Mouse (Mus musculus) limb, embryonic 13.5 days (tissue): ENCODE measurements around the gene Hspg2. TPM values are rescaled to one million over a fixed set of nuclear protein-coding genes. Genes with fewer than 3 reads are reported as not detected.

Experiments used
- ATAC-seq: fragments of 200-750 bp; cut with Nextera tagmentation; 2 replicates; pipeline ENCODE4 v1.8.0; 2017; ENCODE audit warnings: low read depth, moderate number of reproducible peaks, moderate TSS enrichment; ENCODE audit not compliant: low FRiP score
- H3K27ac ChIP-seq: fragments of 300-500 bp; sonication (generic); 2 replicates; pipeline ENCODE4 v1.5.1; 2015; ENCODE audit warnings: inconsistent platforms, mild to moderate bottlenecking, moderate library complexity
- H3K27me3 ChIP-seq: fragments of 300-500 bp; sonication (generic); 2 replicates; pipeline ENCODE4 v1.6.1; 2015; ENCODE audit warnings: mild to moderate bottlenecking, inconsistent platforms
- H3K36me3 ChIP-seq: fragments of 300-500 bp; sonication (generic); 2 replicates; pipeline ENCODE4 v1.6.1; 2015; ENCODE audit warnings: inconsistent platforms, mild to moderate bottlenecking, moderate library complexity
- H3K4me1 ChIP-seq: fragments of 300-500 bp; sonication (generic); 2 replicates; pipeline ENCODE4 v1.6.1; 2015; ENCODE audit warnings: inconsistent platforms
- H3K4me2 ChIP-seq: fragments of 300-500 bp; sonication (generic); replicated peaks from 2 replicates; pipeline ENCODE4 v1.6.1; 2015; ENCODE audit warnings: inconsistent platforms, mild to moderate bottlenecking, moderate library complexity
- H3K4me3 ChIP-seq: fragments of 300-500 bp; sonication (generic); 2 replicates; pipeline ENCODE4 v1.5.1; 2015; ENCODE audit warnings: moderate library complexity, mild to moderate bottlenecking, inconsistent platforms
- H3K9ac ChIP-seq: fragments of 300-500 bp; sonication (generic); 2 replicates; pipeline ENCODE4 v1.6.1; 2015; ENCODE audit warnings: mild to moderate bottlenecking, inconsistent platforms
- H3K9me3 ChIP-seq: fragments of 300-500 bp; sonication (generic); 2 replicates; pipeline ENCODE4 v1.6.1; 2016; ENCODE audit warnings: inconsistent platforms
- WGBS: fragments of 180-500 bp; shearing (Covaris S2); methylation state at CpG from one replicate; pipeline ENCODE4 v1.1.7; 2015; 5-methylcytosine and 5-hydroxymethylcytosine counted together
- polyA plus RNA-seq: library from polyadenylated mRNA; unstranded; fragments of >200 nt; fragmentation: Nextera tagmentation; extraction: Ambion mirVana; gene quantifications from 2 replicates; pipeline ENCODE4 v1.2.1, GENCODE M21; 2015

Gene Hspg2
- polyA plus RNA-seq, 1 experiment from 2014 or later, result 29.6 TPM

GRCm38 (mm10) chr4:137449132-137449531 is 19.4 kb upstream of the Hspg2 start:
- H3K27me3 ChIP-seq, result no peaks in the 10 kb centered on the region
- no peak overlapping the region for H3K4me3 ChIP-seq
- H3K9me3 ChIP-seq, result no peaks in the 10 kb centered on the region
- H3K4me1 ChIP-seq, result peaks cover 15% of the 10 kb centered on the region
- H3K9ac ChIP-seq, result no peak overlapping the region
- H3K27ac ChIP-seq, result no peak overlapping the region
- no peaks in the 10 kb centered on the region for H3K36me3 ChIP-seq
- no peak overlapping the region for H3K4me2 ChIP-seq
- ATAC-seq, result no peak
- WGBS, result 65% methylated on average over 2 of the region's 2 CpGs

GRCm38 (mm10) chr4:137449715-137450114 is 18.9 kb upstream of the Hspg2 start:
- Histone ChIP-seq H3K27ac (no peak overlapping the region), H3K36me3 (no peaks in the 10 kb centered on the region), H3K9me3 (no peaks in the 10 kb centered on the region), H3K4me2 (no peak overlapping the region), H3K9ac (no peak overlapping the region), H3K4me3 (no peak overlapping the region), H3K4me1 (peaks cover 15% of the 10 kb centered on the region), H3K27me3 (no peaks in the 10 kb centered on the region)
- no peak for ATAC-seq
- 78% methylated on average over 10 of the region's 10 CpGs for WGBS

- no peaks in the 10 kb centered on the region for H3K27me3 ChIP-seq
- no peak overlapping the region for H3K27ac ChIP-seq
- H3K4me3 ChIP-seq, result no peak overlapping the region
- H3K9me3 ChIP-seq, result no peaks in the 10 kb centered on the region
- 91% methylated on average over 6 of the region's 6 CpGs for WGBS
- H3K4me2 ChIP-seq, result no peak overlapping the region
- no peak for ATAC-seq
- H3K9ac ChIP-seq, result no peak overlapping the region
- peaks cover 15% of the 10 kb centered on the region for H3K4me1 ChIP-seq
- H3K36me3 ChIP-seq, result no peaks in the 10 kb centered on the region
These were observed 16.4 kb upstream of the Hspg2 start for GRCm38 (mm10) chr4:137452190-137452589.

GRCm38 (mm10) chr4:137453234-137453767 is 15.3 kb upstream of the Hspg2 start, which contains the start of gene 1700013G24Rik:
1700013G24Rik (plus strand) TSS chr4:137453284.
- Histone ChIP-seq H3K36me3 (no peaks in the 10 kb centered on the region), H3K27ac (no peak within 1 kb of the TSS; the same call in 1 of the 2 replicates), H3K9me3 (no peaks in the 10 kb centered on the region), H3K27me3 (no peaks in the 10 kb centered on the region), H3K9ac (no peak within 1 kb of the TSS), H3K4me2 (no peak within 1 kb of the TSS), H3K4me1 (peaks cover 8% of the 10 kb centered on the region), H3K4me3 (no peak within 1 kb of the TSS)
- 70% methylated on average over 8 of the region's 8 CpGs for WGBS
- ATAC-seq, result no peak

- 88% methylated on average over 14 of the region's 14 CpGs for WGBS
- no peak overlapping the region for H3K4me3 ChIP-seq
These were observed 14.0 kb upstream of the Hspg2 start for GRCm38 (mm10) chr4:137454582-137454981.

GRCm38 (mm10) chr4:137456581-137456980 is 12.0 kb upstream of the Hspg2 start:
- H3K36me3 ChIP-seq, result no peaks in the 10 kb centered on the region
- H3K27me3 ChIP-seq, result no peaks in the 10 kb centered on the region
- H3K9me3 ChIP-seq, result no peaks in the 10 kb centered on the region
- WGBS, result 77% methylated on average over 12 of the region's 12 CpGs
- no peak overlapping the region for H3K9ac ChIP-seq
- H3K27ac ChIP-seq, result no peak overlapping the region
- H3K4me3 ChIP-seq, result no peak overlapping the region
- no peak overlapping the region for H3K4me2 ChIP-seq
- H3K4me1 ChIP-seq, result no peaks in the 10 kb centered on the region
- ATAC-seq, result no peak

More at GRCm38 (mm10) chr4:137454582-137454981, 14.0 kb upstream of the Hspg2 start:
- Histone ChIP-seq H3K9ac (no peak overlapping the region), H3K4me1 (no peaks in the 10 kb centered on the region), H3K27ac (no peak overlapping the region), H3K4me2 (no peak overlapping the region), H3K36me3 (no peaks in the 10 kb centered on the region), H3K27me3 (no peaks in the 10 kb centered on the region), H3K9me3 (no peaks in the 10 kb centered on the region)
- ATAC-seq, result no peak

- no peak for ATAC-seq
- H3K4me1 ChIP-seq, result peaks cover 4% of the 10 kb centered on the region; the same call in 1 of the 2 replicates
- no peak overlapping the region for H3K27ac ChIP-seq
- no peaks in the 10 kb centered on the region for H3K9me3 ChIP-seq
- WGBS, result 73% methylated on average over 4 of the region's 4 CpGs
- H3K36me3 ChIP-seq, result no peaks in the 10 kb centered on the region
- no peaks in the 10 kb centered on the region for H3K27me3 ChIP-seq
- no peak overlapping the region for H3K4me2 ChIP-seq
- H3K4me3 ChIP-seq, result no peak overlapping the region
- no peak overlapping the region for H3K9ac ChIP-seq
These were observed 11.3 kb upstream of the Hspg2 start for GRCm38 (mm10) chr4:137457292-137457691.

GRCm38 (mm10) chr4:137458310-137458709 is 10.3 kb upstream of the Hspg2 start:
- Histone ChIP-seq H3K9me3 (no peaks in the 10 kb centered on the region), H3K4me2 (no peak overlapping the region), H3K9ac (no peak overlapping the region), H3K4me3 (no peak overlapping the region), H3K27me3 (no peaks in the 10 kb centered on the region), H3K4me1 (peaks cover 4% of the 10 kb centered on the region; the same call in 1 of the 2 replicates), H3K36me3 (no peaks in the 10 kb centered on the region), H3K27ac (no peak overlapping the region)
- ATAC-seq, result no peak
- 67% methylated on average over 9 of the region's 9 CpGs for WGBS

GRCm38 (mm10) chr4:137458861-137459260 is 9.7 kb upstream of the Hspg2 start:
- Histone ChIP-seq H3K27ac (no peak overlapping the region), H3K9ac (no peak overlapping the region), H3K27me3 (no peaks in the 10 kb centered on the region), H3K4me2 (no peak overlapping the region), H3K4me1 (peaks cover 4% of the 10 kb centered on the region; the same call in 1 of the 2 replicates), H3K9me3 (no peaks in the 10 kb centered on the region), H3K4me3 (no peak overlapping the region), H3K36me3 (no peaks in the 10 kb centered on the region)
- no peak for ATAC-seq
- WGBS, result 63% methylated on average over 5 of the region's 5 CpGs

- Histone ChIP-seq H3K4me1 (peaks cover 14% of the 10 kb centered on the region; the same call in 1 of the 2 replicates), H3K9me3 (no peaks in the 10 kb centered on the region), H3K4me3 (no peak overlapping the region), H3K27me3 (no peaks in the 10 kb centered on the region), H3K9ac (no peak overlapping the region), H3K36me3 (no peaks in the 10 kb centered on the region), H3K27ac (peak overlapping the region; percentile 28; the same call in 1 of the 2 replicates), H3K4me2 (no peak overlapping the region)
- WGBS, result 80% methylated on average over 14 of the region's 14 CpGs
- no peak for ATAC-seq
These were observed 7.9 kb upstream of the Hspg2 start for GRCm38 (mm10) chr4:137460676-137461075.

GRCm38 (mm10) chr4:137461217-137461616 is 7.4 kb upstream of the Hspg2 start:
- Histone ChIP-seq H3K4me2 (no peak overlapping the region), H3K27me3 (no peaks in the 10 kb centered on the region), H3K9me3 (no peaks in the 10 kb centered on the region), H3K9ac (no peak overlapping the region), H3K4me3 (no peak overlapping the region), H3K36me3 (no peaks in the 10 kb centered on the region), H3K4me1 (peaks cover 14% of the 10 kb centered on the region; the same call in 1 of the 2 replicates), H3K27ac (no peak overlapping the region)
- ATAC-seq, result no peak
- WGBS, result 77% methylated on average over 4 of the region's 4 CpGs

GRCm38 (mm10) chr4:137461981-137462690 is 6.4 kb upstream of the Hspg2 start:
- ATAC-seq, result no peak
- WGBS, result 52% methylated on average over 16 of the region's 16 CpGs
- no peaks in the 10 kb centered on the region for H3K36me3 ChIP-seq

More at GRCm38 (mm10) chr4:137461981-137462690, 6.4 kb upstream of the Hspg2 start:
- Histone ChIP-seq H3K27me3 (no peaks in the 10 kb centered on the region), H3K9me3 (no peaks in the 10 kb centered on the region), H3K9ac (no peak overlapping the region), H3K27ac (no peak overlapping the region), H3K4me1 (peaks cover 17% of the 10 kb centered on the region), H3K4me3 (no peak overlapping the region), H3K4me2 (no peak overlapping the region)
